Mouse (Mus musculus): ENCODE measurements around the gene Dazap1.

DNA sequence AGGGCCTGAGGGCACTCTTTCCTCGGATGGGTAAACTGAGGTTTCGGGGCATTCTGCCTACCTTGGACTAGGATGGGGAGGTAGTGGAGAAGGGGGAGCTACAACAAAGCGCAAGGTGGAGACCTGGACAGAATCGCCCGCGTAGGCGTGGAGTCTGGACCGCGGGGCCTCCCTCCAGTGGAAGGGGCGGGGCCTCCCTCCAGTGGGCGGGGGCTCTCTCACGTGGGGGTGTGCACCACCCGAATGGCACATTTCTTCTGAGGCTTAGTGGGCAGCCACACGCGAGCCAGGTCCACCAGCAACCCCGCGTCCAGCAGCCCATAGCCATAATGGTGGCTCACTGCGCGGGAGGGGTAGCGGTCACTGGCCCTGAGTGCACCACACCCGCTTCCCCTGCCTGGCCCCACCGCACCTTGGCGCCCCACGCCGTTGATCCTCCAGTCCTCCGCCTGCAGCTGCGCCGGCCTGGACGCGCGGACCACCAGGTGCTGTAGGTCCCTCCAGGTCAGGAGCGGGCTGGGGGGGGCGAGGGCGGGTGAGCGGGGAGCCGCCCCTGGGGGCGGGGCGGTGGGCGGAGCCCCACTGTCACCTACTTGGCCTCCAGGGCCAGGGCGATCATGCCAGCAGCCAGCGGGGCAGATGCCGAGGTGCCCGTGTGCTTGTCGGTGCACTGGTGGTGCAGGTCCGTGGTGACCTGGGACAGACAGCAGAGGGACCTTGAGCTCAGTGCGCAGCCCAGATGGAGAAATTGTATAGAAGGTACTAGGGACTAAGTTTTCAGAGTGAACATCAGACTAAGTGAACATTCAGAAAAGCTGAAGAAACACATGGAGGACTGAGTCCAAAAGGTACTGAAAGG lies 62.2 kb downstream of the Dazap1 start:
- TF ChIP-seq ZC3H11A (IDR thresholded peaks at IDR 0.05; ENCODE audit: borderline replicate concordance, low read depth, low read length) (no peak), MAFK (IDR thresholded peaks at IDR 0.05; ENCODE audit: insufficient read depth, low read depth, low read length) (no peak), ZNF384 (IDR thresholded peaks at IDR 0.05; ENCODE audit: low read depth, low read length) (no peak)

Data from ES-E14 (cell line).